Mouse (Mus musculus): Measurements from ENCODE around the gene Crlf3. TPM values are rescaled to one million over a fixed set of nuclear protein-coding genes. Genes with fewer than 3 reads are reported as not detected.
"Not testable (repeated sequence)": the region's sequence is repeated elsewhere in the genome, so short reads cannot be mapped to it uniquely, and the experiment has no call there.

Crlf3 gene
- polyA plus RNA-seq, 1 experiment from 2014 or later = 28.7 TPM

DNA sequence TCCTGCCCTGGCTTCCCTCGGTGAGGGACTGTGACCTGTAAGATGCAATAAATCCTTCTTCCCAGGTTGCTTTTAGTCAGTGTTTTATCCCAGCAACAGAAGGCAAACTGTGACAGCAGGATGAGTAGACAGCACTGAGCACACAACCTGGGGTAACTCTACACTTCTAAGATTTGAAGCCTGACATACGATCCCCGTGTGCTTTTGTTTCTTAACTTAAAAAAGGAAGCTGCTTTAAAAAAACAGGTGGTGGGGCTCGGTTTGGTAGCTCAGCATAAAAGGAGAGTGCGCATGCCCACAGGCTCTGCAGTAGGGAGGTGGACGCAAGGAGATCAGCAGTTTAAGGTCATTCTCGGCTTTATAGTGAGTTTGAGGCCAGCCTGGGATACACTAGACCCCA lies 28.3 kb downstream of the Crlf3 start:
- Histone ChIP-seq H3K4me3 (replicated peaks; ENCODE audit: low read length) (no peak overlapping the region), H3K27me3 (ENCODE audit: control insufficient read depth, insufficient read depth, low read length) (no peaks in the 10 kb centered on the region), H3K4me2 (ENCODE audit: low read depth, low read length) (no peak overlapping the region), H3K36me3 (ENCODE audit: control insufficient read depth, insufficient read depth, low read length) (peaks cover 9% of the 10 kb centered on the region; the same call in 1 of the 2 replicates), H3K9ac (ENCODE audit: low read length) (no peak overlapping the region), H3K9me3 (replicated peaks; ENCODE audit: control insufficient read depth, low read length) (no peaks in the 10 kb centered on the region), H3K27ac (ENCODE audit: low read length) (no peak overlapping the region), H3K4me1 (ENCODE audit: control insufficient read depth, insufficient read depth, low read length) (no peaks in the 10 kb centered on the region)
- WGBS = 64% methylated on average over 7 of the region's 7 CpGs
- ATAC-seq (ENCODE audit: insufficient read depth, low FRiP score) = no peak

DNA sequence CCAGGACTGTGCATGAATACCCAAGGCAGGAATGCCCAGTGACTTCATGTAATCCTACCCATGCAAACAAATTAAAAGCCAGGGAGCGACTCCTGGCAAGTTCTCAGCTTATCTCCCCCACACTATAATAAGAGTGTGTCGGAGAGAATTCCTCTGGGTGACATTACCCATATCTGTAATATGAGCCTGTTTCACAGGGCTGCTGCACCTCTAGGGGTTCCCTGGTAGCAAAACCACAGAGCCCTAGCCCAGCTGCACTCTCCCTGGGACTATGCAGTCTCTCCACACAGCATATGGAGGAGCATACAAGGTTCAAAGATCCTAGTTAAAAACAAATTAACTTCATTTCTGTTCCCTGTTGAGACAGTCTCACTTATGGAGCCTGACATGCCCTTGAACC lies 30.7 kb downstream of the Crlf3 start:
- no peak overlapping the region for H3K27ac ChIP-seq (ENCODE audit: low read length)
- ATAC-seq (ENCODE audit: insufficient read depth, low FRiP score) = no peak
- no peaks in the 10 kb centered on the region for H3K27me3 ChIP-seq (ENCODE audit: control insufficient read depth, insufficient read depth, low read length)
- WGBS = 36% methylated on average over 2 of the region's 2 CpGs
- H3K9ac ChIP-seq (ENCODE audit: low read length) = no peak overlapping the region
- no peak overlapping the region for H3K4me3 ChIP-seq (replicated peaks; ENCODE audit: low read length)
- H3K9me3 ChIP-seq (replicated peaks; ENCODE audit: control insufficient read depth, low read length) = no peaks in the 10 kb centered on the region
- H3K4me1 ChIP-seq (ENCODE audit: control insufficient read depth, insufficient read depth, low read length) = no peaks in the 10 kb centered on the region
- H3K4me2 ChIP-seq (ENCODE audit: low read depth, low read length) = no peak overlapping the region
- H3K36me3 ChIP-seq (ENCODE audit: control insufficient read depth, insufficient read depth, low read length) = peaks cover 9% of the 10 kb centered on the region; the same call in 1 of the 2 replicates

DNA sequence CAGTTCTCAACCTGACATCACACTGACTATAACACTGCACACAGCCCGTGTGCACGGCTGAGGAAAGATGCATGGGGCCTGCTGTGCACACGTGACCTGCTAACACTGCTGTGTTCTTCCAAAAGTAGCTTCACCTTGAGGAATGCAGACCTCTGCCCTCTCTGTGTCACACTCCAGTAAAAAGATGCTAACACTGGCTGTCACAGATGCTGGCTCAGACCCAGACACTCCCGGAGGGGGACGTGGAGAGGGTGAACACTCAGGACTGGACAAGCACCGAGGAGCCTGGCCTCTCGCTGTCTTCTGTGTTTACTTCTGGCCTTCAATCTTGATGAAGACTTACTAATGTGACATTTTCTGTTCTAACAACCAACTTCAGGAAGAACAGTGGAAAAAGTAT lies 33.9 kb downstream of the Crlf3 start:
- H3K27ac ChIP-seq (ENCODE audit: low read length) = no peak overlapping the region
- no peaks in the 10 kb centered on the region for H3K4me1 ChIP-seq (ENCODE audit: control insufficient read depth, insufficient read depth, low read length)
- H3K27me3 ChIP-seq (ENCODE audit: control insufficient read depth, insufficient read depth, low read length) = no peaks in the 10 kb centered on the region
- peaks cover 9% of the 10 kb centered on the region; the same call in 1 of the 2 replicates for H3K36me3 ChIP-seq (ENCODE audit: control insufficient read depth, insufficient read depth, low read length)
- WGBS = 64% methylated on average over 7 of the region's 7 CpGs
- no peak overlapping the region for H3K9ac ChIP-seq (ENCODE audit: low read length)
- no peaks in the 10 kb centered on the region for H3K9me3 ChIP-seq (replicated peaks; ENCODE audit: control insufficient read depth, low read length)
- ATAC-seq (ENCODE audit: insufficient read depth, low FRiP score) = no peak
- H3K4me2 ChIP-seq (ENCODE audit: low read depth, low read length) = no peak overlapping the region
- H3K4me3 ChIP-seq (replicated peaks; ENCODE audit: low read length) = no peak overlapping the region

DNA sequence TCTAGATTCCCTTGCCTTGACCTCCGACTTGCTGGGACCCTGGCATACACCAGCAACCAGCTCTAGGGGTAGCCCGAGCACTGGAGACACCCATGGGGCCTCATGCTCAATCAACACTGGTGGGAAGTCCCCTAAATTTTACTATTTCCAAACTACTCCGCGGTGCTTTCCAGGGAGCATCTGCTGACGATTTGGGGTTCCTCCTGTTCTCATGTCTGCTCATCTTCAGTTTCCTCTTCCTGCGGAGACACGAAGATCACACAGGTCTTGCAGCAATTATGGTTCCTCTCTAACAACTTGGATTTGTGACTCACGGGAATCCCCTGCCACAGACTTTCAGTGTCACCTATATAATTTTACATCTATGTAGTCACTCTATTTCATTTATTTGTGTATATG lies 37.4 kb downstream of the Crlf3 start:
- Histone ChIP-seq H3K36me3 (ENCODE audit: control insufficient read depth, insufficient read depth, low read length) (peaks cover 4% of the 10 kb centered on the region; the same call in 1 of the 2 replicates), H3K27me3 (ENCODE audit: control insufficient read depth, insufficient read depth, low read length) (no peaks in the 10 kb centered on the region), H3K4me2 (ENCODE audit: low read depth, low read length) (no peak overlapping the region), H3K9ac (ENCODE audit: low read length) (no peak overlapping the region), H3K9me3 (replicated peaks; ENCODE audit: control insufficient read depth, low read length) (no peaks in the 10 kb centered on the region), H3K27ac (ENCODE audit: low read length) (no peak overlapping the region), H3K4me3 (replicated peaks; ENCODE audit: low read length) (no peak overlapping the region), H3K4me1 (ENCODE audit: control insufficient read depth, insufficient read depth, low read length) (no peaks in the 10 kb centered on the region)
- 87% methylated on average over 8 of the region's 8 CpGs for WGBS
- ATAC-seq (ENCODE audit: insufficient read depth, low FRiP score) = no peak

DNA sequence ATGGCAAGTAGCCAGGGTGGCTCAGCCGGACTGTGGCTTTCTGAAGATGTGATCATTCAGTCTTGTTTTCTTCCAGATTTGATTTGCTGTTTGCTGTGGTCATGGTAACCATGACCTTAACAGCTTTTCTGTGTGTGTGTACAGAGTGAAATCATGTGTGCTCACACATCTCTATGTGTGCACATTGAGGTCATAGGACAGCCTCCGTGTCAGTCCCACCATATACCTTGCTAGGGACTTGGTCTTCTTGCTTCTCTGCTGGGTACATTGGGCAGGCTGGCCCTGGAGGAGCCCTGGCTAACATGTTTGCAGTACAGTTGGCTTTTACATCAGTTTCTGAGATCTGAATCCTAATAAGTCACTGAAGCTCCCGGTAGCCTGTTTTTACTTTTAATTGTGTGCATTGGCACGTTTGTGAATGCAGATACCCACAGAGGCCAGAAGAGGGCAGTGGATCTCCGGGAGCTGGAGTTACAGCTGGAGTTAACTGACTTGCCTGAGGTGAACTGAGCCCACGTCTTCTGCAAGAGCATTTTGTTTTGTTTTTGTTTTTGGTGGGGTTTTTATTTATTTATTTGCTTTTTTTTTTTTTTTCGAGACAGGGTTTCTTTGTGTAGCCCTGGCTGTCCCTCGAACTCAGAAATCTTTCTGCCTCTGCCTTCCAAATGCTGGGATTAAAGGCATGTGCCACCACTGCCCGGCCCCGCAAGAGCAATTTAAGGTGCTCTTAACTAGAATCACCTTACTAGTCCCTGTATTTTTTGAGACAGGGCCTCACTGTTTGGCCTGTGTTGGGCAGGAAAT lies 38.0 kb downstream of the Crlf3 start:
- H3K27me3 ChIP-seq (ENCODE audit: control insufficient read depth, insufficient read depth, low read length) = no peaks in the 10 kb centered on the region
- ATAC-seq (ENCODE audit: insufficient read depth, low FRiP score) = no peak
- no peaks in the 10 kb centered on the region for H3K9me3 ChIP-seq (replicated peaks; ENCODE audit: control insufficient read depth, low read length)
- WGBS = 55% methylated on average over 10 of the region's 10 CpGs
- H3K4me3 ChIP-seq (replicated peaks; ENCODE audit: low read length) = no peak overlapping the region
- H3K36me3 ChIP-seq (ENCODE audit: control insufficient read depth, insufficient read depth, low read length) = no peaks in the 10 kb centered on the region; the same call in 1 of the 2 replicates
- no peak overlapping the region for H3K4me2 ChIP-seq (ENCODE audit: low read depth, low read length)
- no peak overlapping the region for H3K27ac ChIP-seq (ENCODE audit: low read length)
- H3K4me1 ChIP-seq (ENCODE audit: control insufficient read depth, insufficient read depth, low read length) = no peaks in the 10 kb centered on the region
- no peak overlapping the region for H3K9ac ChIP-seq (ENCODE audit: low read length)

DNA sequence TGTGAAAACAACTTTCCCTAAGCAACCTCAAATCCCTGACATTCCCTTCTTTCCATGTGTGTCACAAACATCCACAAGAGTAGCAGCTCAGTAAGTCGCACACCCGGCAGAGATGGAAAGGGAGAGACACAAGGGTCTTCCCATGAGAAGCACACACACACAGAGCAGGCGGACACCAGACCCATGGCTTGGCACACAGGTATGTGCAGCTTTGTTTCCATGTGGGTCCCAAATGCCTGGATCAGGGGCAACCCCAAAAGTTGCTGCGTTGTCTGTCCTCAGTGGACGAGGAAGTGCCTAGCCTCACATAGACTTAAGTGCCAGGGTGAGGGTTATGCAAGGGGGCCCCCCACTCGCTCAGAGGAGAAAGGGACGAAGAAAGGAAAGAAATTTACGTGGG lies 43.3 kb downstream of the Crlf3 start:
- Histone ChIP-seq H3K27me3 (ENCODE audit: control insufficient read depth, insufficient read depth, low read length) (no peaks in the 10 kb centered on the region), H3K4me2 (ENCODE audit: low read depth, low read length) (no peak overlapping the region), H3K36me3 (ENCODE audit: control insufficient read depth, insufficient read depth, low read length) (no peaks in the 10 kb centered on the region), H3K9ac (ENCODE audit: low read length) (no peak overlapping the region), H3K27ac (ENCODE audit: low read length) (no peak overlapping the region), H3K9me3 (replicated peaks; ENCODE audit: control insufficient read depth, low read length) (no peaks in the 10 kb centered on the region), H3K4me3 (replicated peaks; ENCODE audit: low read length) (no peak overlapping the region), H3K4me1 (ENCODE audit: control insufficient read depth, insufficient read depth, low read length) (no peaks in the 10 kb centered on the region)
- no peak for ATAC-seq (ENCODE audit: insufficient read depth, low FRiP score)
- WGBS = 72% methylated on average over 8 of the region's 8 CpGs

DNA sequence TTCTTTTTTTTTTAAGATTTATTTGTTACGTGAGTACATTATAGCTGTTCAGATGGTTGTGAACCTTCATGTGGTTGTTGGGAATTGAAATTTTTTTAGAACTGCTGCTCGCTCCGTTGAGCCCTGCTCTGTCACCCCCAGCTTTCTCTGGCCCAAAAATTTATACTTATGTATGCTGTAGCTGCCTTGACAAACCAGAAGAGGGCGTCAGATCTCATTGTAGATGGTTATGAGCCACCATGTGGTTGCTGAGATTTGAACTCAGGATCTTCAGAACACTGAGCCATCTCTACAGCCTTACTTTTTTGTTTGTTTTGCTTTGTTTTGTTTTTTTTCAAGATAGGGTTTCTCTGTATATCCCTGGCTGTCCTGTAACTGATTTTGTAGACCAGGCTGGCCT lies 59.5 kb downstream of the Crlf3 start:
- Histone ChIP-seq H3K36me3 (ENCODE audit: control insufficient read depth, insufficient read depth, low read length) (peaks cover 19% of the 10 kb centered on the region; the same call in 1 of the 2 replicates), H3K27ac (ENCODE audit: low read length) (no peak overlapping the region), H3K4me2 (ENCODE audit: low read depth, low read length) (no peak overlapping the region), H3K4me1 (ENCODE audit: control insufficient read depth, insufficient read depth, low read length) (no peaks in the 10 kb centered on the region), H3K27me3 (ENCODE audit: control insufficient read depth, insufficient read depth, low read length) (no peaks in the 10 kb centered on the region), H3K9me3 (replicated peaks; ENCODE audit: control insufficient read depth, low read length) (no peaks in the 10 kb centered on the region), H3K9ac (ENCODE audit: low read length) (no peak overlapping the region), H3K4me3 (replicated peaks; ENCODE audit: low read length) (no peak overlapping the region)
- WGBS = 90% methylated on average over 4 of the region's 4 CpGs
- ATAC-seq (ENCODE audit: insufficient read depth, low FRiP score) = no peak

DNA sequence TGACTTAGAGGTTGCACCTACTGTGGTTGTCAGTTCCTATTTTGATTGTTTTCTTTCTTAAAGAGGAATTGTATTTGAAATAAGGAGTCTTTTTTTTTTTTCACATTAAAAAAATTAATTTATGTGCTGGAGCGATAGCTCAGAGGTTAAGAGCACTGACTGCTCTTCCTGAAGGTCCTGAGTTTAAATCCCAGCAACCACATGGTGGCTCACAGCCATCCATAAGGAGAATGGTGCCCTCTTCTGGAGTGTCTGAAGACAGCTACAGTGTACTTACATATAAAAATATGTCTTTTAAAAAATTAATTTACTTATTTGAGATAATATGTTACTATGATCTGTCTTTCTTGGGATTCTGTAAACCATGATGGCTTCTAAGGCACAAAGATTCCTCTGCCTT lies 61.0 kb downstream of the Crlf3 start:
- Histone ChIP-seq H3K36me3 (ENCODE audit: control insufficient read depth, insufficient read depth, low read length) (peaks cover 24% of the 10 kb centered on the region; the same call in 1 of the 2 replicates), H3K27me3 (ENCODE audit: control insufficient read depth, insufficient read depth, low read length) (no peaks in the 10 kb centered on the region)

DNA sequence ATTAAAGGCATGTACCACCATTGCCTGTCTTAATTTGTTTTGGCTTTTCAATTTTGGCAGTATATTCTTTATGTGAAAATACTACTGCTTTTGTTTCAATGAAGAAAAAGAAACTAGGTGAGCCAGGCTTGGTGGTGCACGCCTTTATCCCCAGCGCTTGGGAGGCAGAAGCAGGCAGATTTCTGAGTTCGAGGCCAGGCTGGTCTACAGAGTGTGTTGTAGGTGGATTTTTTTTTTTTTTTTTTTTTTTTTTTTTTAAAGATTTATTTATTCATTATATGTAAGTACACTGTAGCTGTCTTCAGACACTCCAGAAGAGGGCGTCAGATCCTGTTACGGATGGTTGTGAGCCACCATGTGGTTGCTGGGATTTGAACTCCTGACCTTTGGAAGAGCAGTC lies 64.3 kb downstream of the Crlf3 start:
- not testable (repeated sequence) for H3K27me3 ChIP-seq (ENCODE audit: control insufficient read depth, insufficient read depth, low read length); ATAC-seq (ENCODE audit: insufficient read depth, low FRiP score); H3K9ac ChIP-seq (ENCODE audit: low read length); H3K9me3 ChIP-seq (replicated peaks; ENCODE audit: control insufficient read depth, low read length); H3K4me1 ChIP-seq (ENCODE audit: control insufficient read depth, insufficient read depth, low read length); H3K4me3 ChIP-seq (replicated peaks; ENCODE audit: low read length); H3K27ac ChIP-seq (ENCODE audit: low read length); H3K4me2 ChIP-seq (ENCODE audit: low read depth, low read length)
- 81% methylated on average over 4 of the region's 5 CpGs for WGBS
- peaks cover 17% of the 10 kb centered on the region for H3K36me3 ChIP-seq (ENCODE audit: control insufficient read depth, insufficient read depth, low read length)

More for the DNA sequence above, 61.0 kb downstream of the Crlf3 start:
- no peaks in the 10 kb centered on the region for H3K4me1 ChIP-seq (ENCODE audit: control insufficient read depth, insufficient read depth, low read length)
- no peak overlapping the region for H3K4me2 ChIP-seq (ENCODE audit: low read depth, low read length)
- H3K9me3 ChIP-seq (replicated peaks; ENCODE audit: control insufficient read depth, low read length) = no peaks in the 10 kb centered on the region
- H3K27ac ChIP-seq (ENCODE audit: low read length) = no peak overlapping the region
- no peak for ATAC-seq (ENCODE audit: insufficient read depth, low FRiP score)
- 86% methylated on average over 1 of the region's 1 CpGs for WGBS
- no peak overlapping the region for H3K4me3 ChIP-seq (replicated peaks; ENCODE audit: low read length)
- H3K9ac ChIP-seq (ENCODE audit: low read length) = no peak overlapping the region
